Mouse (Mus musculus) ES-E14 (cell line): Measurements from ENCODE around the gene Cntn5. TPM values are rescaled to one million over a fixed set of nuclear protein-coding genes. Genes with fewer than 3 reads are reported as not detected.

ENCODE experiments used
- DNase-seq: peaks from one replicate; pipeline ENCODE4 v3.0.0-alpha.2; 2013; ENCODE audit warnings: low read depth, low spot score
- H3K27ac ChIP-seq: 2 replicates; pipeline ENCODE4 v1.5.1; 2012; ENCODE audit warnings: low read depth, mild to moderate bottlenecking, low read length, moderate library complexity, mixed read lengths; ENCODE audit not compliant: poor library complexity, insufficient read depth, severe bottlenecking
- H3K36me3 ChIP-seq: 2 replicates; pipeline ENCODE4 v1.6.1; 2012; ENCODE audit warnings: mild to moderate bottlenecking, low read length, moderate library complexity, mixed read lengths; ENCODE audit not compliant: control insufficient read depth, poor library complexity, insufficient read depth, severe bottlenecking
- H3K4me1 ChIP-seq, 2 experiments: fragments of 150-350 bp in 1 of 2; sonication (generic) in 1 of 2; 2 replicates each; pipeline ENCODE4 v1.6.1; 2012; ENCODE audit warnings: low read length in 2 of 2, mild to moderate bottlenecking in 1 of 2, mixed read lengths in 1 of 2; ENCODE audit not compliant: control insufficient read depth in 2 of 2, insufficient read depth in 2 of 2, poor library complexity in 1 of 2
- H3K4me3 ChIP-seq, 2 experiments: fragments of 150-350 bp in 1 of 2; sonication (generic) in 1 of 2; 2 replicates each; pipeline ENCODE4 v1.5.1; 2012; ENCODE audit warnings: low read length in 2 of 2, low read depth in 1 of 2, mild to moderate bottlenecking in 1 of 2, mixed read lengths in 1 of 2; ENCODE audit not compliant: insufficient read depth in 1 of 2, poor library complexity in 1 of 2, severe bottlenecking in 1 of 2
- H3K9ac ChIP-seq: 2 replicates; pipeline ENCODE4 v1.6.1; 2012; ENCODE audit warnings: low read depth, mild to moderate bottlenecking, low read length, mixed read lengths; ENCODE audit not compliant: poor library complexity, insufficient read depth, severe bottlenecking
- H3K9me3 ChIP-seq: fragments of 150-350 bp; sonication (generic); 2 replicates; pipeline ENCODE4 v1.6.1; 2012; ENCODE audit warnings: low read depth, mild to moderate bottlenecking, low read length; ENCODE audit not compliant: control insufficient read depth, insufficient read depth
- CHD2 ChIP-seq: IDR thresholded peaks from 2 replicates; pipeline ENCODE4 v1.6.1; 2014; ENCODE audit warnings: mild to moderate bottlenecking, low read depth, low read length, inconsistent platforms
- HCFC1 ChIP-seq: IDR thresholded peaks from 2 replicates; pipeline ENCODE4 v1.6.1; 2012; ENCODE audit warnings: low read length, inconsistent platforms, borderline replicate concordance; ENCODE audit not compliant: insufficient read depth
- MAFK ChIP-seq: IDR thresholded peaks from 2 replicates; pipeline ENCODE4 v1.6.1; 2014; ENCODE audit warnings: mild to moderate bottlenecking, low read depth, low read length, inconsistent platforms; ENCODE audit not compliant: insufficient read depth
- ZC3H11A ChIP-seq: IDR thresholded peaks from 2 replicates; pipeline ENCODE4 v1.6.1; 2012; ENCODE audit warnings: low read depth, mild to moderate bottlenecking, inconsistent platforms, low read length, borderline replicate concordance
- ZNF384 ChIP-seq: IDR thresholded peaks from 2 replicates; pipeline ENCODE4 v1.6.1; 2012; ENCODE audit warnings: low read depth, low read length, inconsistent platforms
- in situ Hi-C, 2 experiments: fragments of 600-800 bp; cut with MboI; formaldehyde crosslinking; loops; one replicate each; pipeline ENCODE4 v1.15.1; 2025; ENCODE audit warnings: low sequenced_read_pairs in 2 of 2, inconsistent platforms in 1 of 2; ENCODE audit not compliant: unreplicated experiment in 2 of 2
- total RNA-seq: library from RNA; depleted of rRNA; stranded (reverse); fragments of 300-350 nt; gene quantifications from 2 replicates; pipeline ENCODE4 v1.2.3, GENCODE M21; 2012

The Cntn5 gene
- total RNA-seq, 1 experiment, result not detected

GRCm38 (mm10) chr9:10072860-10073259 is 831.7 kb downstream of the Cntn5 start:
- Histone ChIP-seq H3K27ac (no peak overlapping the region), H3K4me1 (no peaks in the 10 kb centered on the region), H3K4me3 (no peak overlapping the region), H3K36me3 (no peaks in the 10 kb centered on the region), H3K9me3 (no peaks in the 10 kb centered on the region), H3K9ac (no peak overlapping the region)
- no peak for DNase-seq
- TF ChIP-seq ZC3H11A (no peak), MAFK (no peak), ZNF384 (no peak), CHD2 (no peak), HCFC1 (no peak)
- in situ Hi-C loops, result no loop called here

DNA sequence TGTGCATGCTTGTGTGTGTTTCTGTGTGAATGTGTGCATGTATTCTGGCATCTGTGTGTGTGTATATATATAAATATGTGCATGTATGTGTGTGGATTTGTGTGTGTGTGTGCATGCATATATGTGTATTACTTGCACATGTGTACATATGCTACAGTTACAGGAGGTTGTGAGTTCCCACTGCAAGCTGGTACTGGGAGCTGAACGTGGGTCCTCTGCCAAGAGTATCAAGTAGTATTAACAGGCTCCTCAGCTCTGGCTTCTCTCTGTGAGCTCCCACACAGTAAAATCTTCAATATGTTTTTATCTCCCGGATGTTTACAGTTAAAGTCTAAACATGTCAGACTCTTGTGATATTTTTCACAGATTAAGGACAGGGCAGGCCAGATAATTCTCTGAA is 833.3 kb downstream of the Cntn5 start:
- TF ChIP-seq MAFK (no peak), CHD2 (no peak)
- Histone ChIP-seq H3K9me3 (no peaks in the 10 kb centered on the region), H3K36me3 (no peaks in the 10 kb centered on the region), H3K4me3 (no peak overlapping the region), H3K27ac (no peak overlapping the region), H3K4me1 (no peaks in the 10 kb centered on the region), H3K9ac (no peak overlapping the region)
- in situ Hi-C loops, result no loop called here
- no peak for DNase-seq

GRCm38 (mm10) chr9:10044969-10045789 is 859.4 kb downstream of the Cntn5 start:
- no peaks in the 10 kb centered on the region for H3K4me1 ChIP-seq
- DNase-seq, result no peak
- H3K4me3 ChIP-seq, result no peak overlapping the region
- H3K36me3 ChIP-seq, result no peaks in the 10 kb centered on the region
- H3K9me3 ChIP-seq, result no peaks in the 10 kb centered on the region
- no peak overlapping the region for H3K27ac ChIP-seq
- no peak for TF ChIP-seq MAFK
- no peak for TF ChIP-seq HCFC1
- no peak overlapping the region for H3K9ac ChIP-seq
- in situ Hi-C loops, result no loop called here

DNA sequence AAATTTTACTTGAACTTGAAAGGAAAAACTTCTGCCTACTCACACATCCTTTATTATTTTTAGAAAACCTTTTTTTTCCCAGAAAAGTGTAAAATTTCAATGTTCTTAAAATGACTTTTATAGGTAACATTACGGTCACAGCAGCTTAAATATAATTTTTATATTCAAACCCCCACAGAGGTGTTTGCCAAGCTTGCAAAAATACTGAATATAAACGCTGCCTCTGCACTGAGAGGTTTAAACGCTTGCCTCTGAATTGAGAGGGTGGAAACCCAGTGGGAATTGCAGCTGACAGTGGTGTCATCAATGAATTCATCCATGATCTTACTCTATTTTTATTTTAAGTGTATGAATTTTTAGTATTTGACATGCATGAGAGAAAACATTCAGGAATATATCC is 861.6 kb downstream of the Cntn5 start:
- no peak for DNase-seq
- no peaks in the 10 kb centered on the region for H3K9me3 ChIP-seq
- TF ChIP-seq ZC3H11A (no peak), HCFC1 (no peak), ZNF384 (no peak), CHD2 (no peak), MAFK (no peak)
- no peak overlapping the region for H3K27ac ChIP-seq
- no peaks in the 10 kb centered on the region for H3K4me1 ChIP-seq
- H3K4me3 ChIP-seq, result no peak overlapping the region
- in situ Hi-C loops, result no loop called here
- no peak overlapping the region for H3K9ac ChIP-seq
- H3K36me3 ChIP-seq, result no peaks in the 10 kb centered on the region

DNA sequence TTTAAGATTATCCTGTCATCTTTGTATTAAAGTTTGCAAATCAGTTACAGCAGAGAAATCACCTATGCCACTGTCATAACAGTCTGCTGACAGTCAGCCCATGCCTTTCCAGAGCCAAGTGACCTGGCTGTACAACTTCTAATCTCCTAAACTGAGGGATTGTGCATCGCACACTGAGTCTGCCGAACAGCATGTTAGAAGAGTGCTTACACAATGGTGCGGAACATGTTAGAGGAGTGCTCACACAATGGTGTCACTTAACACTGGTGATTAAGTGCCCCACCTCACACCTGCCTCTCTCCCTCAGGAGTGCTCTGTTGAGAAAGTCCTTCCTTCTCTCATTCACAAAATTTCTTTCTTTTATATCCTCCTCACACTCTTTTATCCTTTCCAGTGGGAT is 889.4 kb downstream of the Cntn5 start:
- in situ Hi-C loops, result no loop called here
- Histone ChIP-seq H3K9ac (no peak overlapping the region), H3K27ac (no peak overlapping the region), H3K4me3 (no peak overlapping the region), H3K4me1 (no peaks in the 10 kb centered on the region), H3K36me3 (no peaks in the 10 kb centered on the region), H3K9me3 (no peaks in the 10 kb centered on the region)
- no peak for DNase-seq
- no peak for TF ChIP-seq CHD2
- no peak for TF ChIP-seq HCFC1
- no peak for TF ChIP-seq MAFK
- no peak for TF ChIP-seq ZC3H11A
